Mouse (Mus musculus): ENCODE results near the gene Plcd1.

The Plcd1 gene

GRCm38 (mm10) chr9:119028226-119029195 lies 64.8 kb downstream of the Plcd1 start:
- H3K27me3 ChIP-seq (ENCODE audit: control insufficient read depth, insufficient read depth, low read length, poor library complexity, severe bottlenecking) = no peaks in the 10 kb centered on the region
- DNase-seq (ENCODE audit: low read depth, low spot score) = no peak
- no peaks in the 10 kb centered on the region for H3K36me3 ChIP-seq (ENCODE audit: control insufficient read depth, insufficient read depth, low read length, poor library complexity, severe bottlenecking)

- no peaks in the 10 kb centered on the region for H3K36me3 ChIP-seq (ENCODE audit: control insufficient read depth, insufficient read depth, low read length, poor library complexity, severe bottlenecking)
- no peak for DNase-seq (ENCODE audit: low read depth, low spot score)
Measured at GRCm38 (mm10) chr9:119027337-119027736, 66.0 kb downstream of the Plcd1 start.

GRCm38 (mm10) chr9:119025832-119026331 lies 67.4 kb downstream of the Plcd1 start:
- Histone ChIP-seq H3K36me3 (ENCODE audit: control insufficient read depth, insufficient read depth, low read length, poor library complexity, severe bottlenecking) (no peaks in the 10 kb centered on the region), H3K27me3 (ENCODE audit: control insufficient read depth, insufficient read depth, low read length, poor library complexity, severe bottlenecking) (no peaks in the 10 kb centered on the region)
- DNase-seq (ENCODE audit: low read depth, low spot score) = no peak

More at GRCm38 (mm10) chr9:119027337-119027736, 66.0 kb downstream of the Plcd1 start:
- no peaks in the 10 kb centered on the region for H3K27me3 ChIP-seq (ENCODE audit: control insufficient read depth, insufficient read depth, low read length, poor library complexity, severe bottlenecking)

GRCm38 (mm10) chr9:119025263-119025662 lies 68.0 kb downstream of the Plcd1 start:
- Histone ChIP-seq H3K27me3 (ENCODE audit: control insufficient read depth, insufficient read depth, low read length, poor library complexity, severe bottlenecking) (no peaks in the 10 kb centered on the region), H3K36me3 (ENCODE audit: control insufficient read depth, insufficient read depth, low read length, poor library complexity, severe bottlenecking) (no peaks in the 10 kb centered on the region)
- no peak for DNase-seq (ENCODE audit: low read depth, low spot score)

GRCm38 (mm10) chr9:119021731-119022130 lies 71.6 kb downstream of the Plcd1 start:
- H3K36me3 ChIP-seq (ENCODE audit: control insufficient read depth, insufficient read depth, low read length, poor library complexity, severe bottlenecking) = no peaks in the 10 kb centered on the region
- DNase-seq (ENCODE audit: low read depth, low spot score) = no peak
- no peaks in the 10 kb centered on the region for H3K27me3 ChIP-seq (ENCODE audit: control insufficient read depth, insufficient read depth, low read length, poor library complexity, severe bottlenecking)
